Mouse (Mus musculus) kidney, postnatal 36 days (tissue): ENCODE measurements around the gene Laptm5.

Experiments
- DNase-seq, 2 experiments: peaks; one replicate each; pipeline ENCODE4 v3.0.0; 2021 to 2022; ENCODE audit warnings: mixed read lengths in 2 of 2

Gene Laptm5

GRCm38 (mm10) chr4:130913077-130913476 is at the start of gene Laptm5:
TSS of gene Laptm5 (plus strand) at chr4:130913125.
- DNase-seq: peak; percentile 8 to 25

DNA sequence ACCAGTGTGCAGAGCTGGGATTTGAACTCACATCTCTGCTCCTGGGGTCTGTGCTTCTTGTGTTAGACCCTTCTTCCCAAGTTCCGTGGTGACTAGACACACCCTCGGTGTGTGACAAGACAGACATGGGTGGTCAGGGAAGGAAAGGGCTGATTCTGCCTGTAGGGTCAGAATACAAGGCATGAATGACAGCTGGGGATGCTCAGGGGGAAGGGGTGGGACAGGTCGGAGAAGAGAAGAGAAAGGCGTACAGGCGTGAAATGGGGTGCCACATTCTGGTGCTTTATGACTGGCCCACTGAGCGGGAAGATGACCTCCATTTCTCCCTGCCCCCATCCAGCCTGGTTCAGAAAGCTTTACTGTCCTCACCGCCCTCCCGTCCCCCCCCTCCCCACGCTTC is 47.5 kb upstream of the Laptm5 start:
- DNase-seq: no peak

- DNase-seq: no peak
Observed at GRCm38 (mm10) chr4:130865901-130866371, 47.0 kb upstream of the Laptm5 start.

- DNase-seq: no peak
Observed at GRCm38 (mm10) chr4:130867940-130868339, 45.0 kb upstream of the Laptm5 start.

GRCm38 (mm10) chr4:130868803-130869202 is 44.1 kb upstream of the Laptm5 start:
- DNase-seq: no peak

DNA sequence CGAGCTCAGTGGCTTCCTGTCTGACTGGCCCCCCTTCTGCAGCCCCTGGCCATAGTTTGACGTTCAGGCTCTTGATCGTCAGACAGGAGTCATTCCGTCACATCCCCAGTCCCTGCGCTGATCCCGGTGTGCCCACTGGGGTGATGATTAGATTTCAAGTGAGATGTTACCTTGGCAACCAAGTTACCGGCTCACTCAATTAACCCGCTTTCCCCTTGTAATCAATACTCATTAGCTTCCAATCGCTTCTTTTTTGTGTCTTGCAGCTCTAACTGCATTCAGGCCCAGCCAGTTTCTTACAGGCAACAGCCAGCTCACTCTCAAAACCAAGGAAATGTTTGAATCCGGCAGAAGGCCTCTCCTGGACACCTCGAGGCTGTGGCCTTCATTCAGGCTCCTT is 40.5 kb upstream of the Laptm5 start:
- DNase-seq: no peak

GRCm38 (mm10) chr4:130873440-130873839 is 39.5 kb upstream of the Laptm5 start:
- peak in 1 of 2 experiments; percentile 16 for DNase-seq

GRCm38 (mm10) chr4:130874601-130875000 is 38.3 kb upstream of the Laptm5 start:
- peak; percentile 76 to 89 for DNase-seq

- no peak for DNase-seq
Observed at GRCm38 (mm10) chr4:130876016-130876726, 36.8 kb upstream of the Laptm5 start.

DNA sequence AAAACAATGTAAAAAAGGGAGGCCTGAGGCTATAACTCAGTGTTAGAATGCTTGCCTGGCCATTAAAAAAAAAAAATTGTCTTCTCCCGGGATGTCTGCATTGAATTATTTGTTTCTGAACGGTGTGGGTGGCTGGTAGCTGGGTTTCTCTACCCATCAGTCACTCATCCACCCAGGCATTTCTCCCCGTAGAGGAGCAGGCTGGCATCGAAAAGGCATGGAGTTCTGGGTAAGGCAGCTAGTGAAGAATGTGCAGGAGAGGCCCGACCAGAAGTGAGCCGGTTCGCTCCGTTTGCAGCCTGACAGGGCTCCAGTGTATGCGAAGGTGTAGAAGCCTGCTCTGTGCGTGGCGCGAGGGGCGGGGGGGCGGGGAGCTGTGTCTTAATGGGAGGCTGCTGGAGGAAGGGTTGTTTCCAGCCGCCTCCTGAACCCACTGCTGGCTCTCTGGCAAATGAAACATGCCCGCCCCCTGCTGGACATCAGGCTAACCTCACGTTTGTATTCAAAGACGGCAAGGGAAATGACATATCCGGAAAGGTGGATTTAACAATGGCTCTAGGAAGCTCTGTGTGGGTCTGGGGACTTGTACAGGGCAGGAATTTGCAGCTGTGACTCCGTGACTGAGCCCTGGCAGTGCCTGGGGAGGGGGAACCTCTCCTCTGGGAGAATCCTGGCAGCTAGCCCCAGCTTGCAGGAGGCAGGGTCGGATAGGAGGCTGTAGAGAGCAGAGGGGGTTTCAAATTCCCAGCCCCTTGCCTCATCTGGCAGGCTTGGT is 34.5 kb upstream of the Laptm5 start:
- peak; percentile 87 to 96 for DNase-seq

DNA sequence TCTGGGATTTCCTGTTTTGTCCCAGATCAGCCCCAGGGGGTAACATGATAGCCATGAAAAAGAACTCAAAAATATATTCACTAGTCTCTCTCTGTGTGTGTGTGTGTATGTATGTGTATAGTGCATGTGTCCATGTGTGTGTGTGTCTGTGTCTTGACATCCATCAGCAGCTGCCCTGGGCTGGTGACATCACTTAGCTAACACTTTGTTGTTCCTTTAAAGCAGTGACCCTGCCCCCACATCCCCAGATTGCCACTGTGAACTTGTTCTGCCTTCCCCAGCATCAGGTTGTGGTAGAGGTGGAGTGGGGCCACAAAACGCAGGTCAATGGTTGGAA is 33.9 kb upstream of the Laptm5 start:
- DNase-seq: no peak

DNA sequence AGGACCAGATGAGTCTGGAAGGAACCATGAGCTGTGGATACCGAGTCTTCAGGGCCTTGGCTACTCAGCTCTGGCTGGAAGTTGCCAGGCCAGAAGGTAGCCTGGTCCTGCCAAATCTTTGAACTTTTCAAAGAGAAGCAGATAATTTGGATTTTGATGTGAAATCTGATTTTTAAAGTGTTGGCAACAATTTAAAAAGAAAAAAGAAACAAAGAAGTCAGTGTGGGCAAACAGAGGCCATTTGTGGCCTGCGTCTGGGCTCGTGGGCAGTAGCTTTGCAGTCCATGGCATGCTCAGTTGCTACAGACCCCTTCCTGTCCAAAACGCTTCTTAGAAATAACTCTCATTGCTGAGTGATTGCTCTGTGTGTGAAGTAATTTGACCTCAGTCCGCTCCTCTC is 31.6 kb upstream of the Laptm5 start:
- DNase-seq: no peak

DNA sequence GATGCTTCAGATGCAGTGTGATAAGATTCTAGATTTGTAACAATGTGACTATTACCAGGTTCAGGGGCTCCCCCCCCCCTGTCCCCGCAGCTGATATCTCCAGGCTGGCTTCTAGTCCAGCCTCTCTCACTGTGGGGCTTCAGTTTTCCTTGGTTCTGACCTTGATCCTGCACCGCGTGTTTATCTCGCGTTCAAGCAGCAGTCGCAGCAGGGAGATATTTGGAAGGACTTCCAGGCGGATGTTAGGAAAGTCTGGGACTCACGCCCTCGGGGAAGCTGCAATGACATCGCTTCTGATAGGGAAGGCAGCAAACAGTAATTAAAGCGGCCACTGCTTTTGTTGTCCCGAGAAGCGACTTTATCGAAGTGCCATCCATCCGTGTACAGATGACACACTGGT is 30.2 kb upstream of the Laptm5 start:
- DNase-seq: no peak

DNA sequence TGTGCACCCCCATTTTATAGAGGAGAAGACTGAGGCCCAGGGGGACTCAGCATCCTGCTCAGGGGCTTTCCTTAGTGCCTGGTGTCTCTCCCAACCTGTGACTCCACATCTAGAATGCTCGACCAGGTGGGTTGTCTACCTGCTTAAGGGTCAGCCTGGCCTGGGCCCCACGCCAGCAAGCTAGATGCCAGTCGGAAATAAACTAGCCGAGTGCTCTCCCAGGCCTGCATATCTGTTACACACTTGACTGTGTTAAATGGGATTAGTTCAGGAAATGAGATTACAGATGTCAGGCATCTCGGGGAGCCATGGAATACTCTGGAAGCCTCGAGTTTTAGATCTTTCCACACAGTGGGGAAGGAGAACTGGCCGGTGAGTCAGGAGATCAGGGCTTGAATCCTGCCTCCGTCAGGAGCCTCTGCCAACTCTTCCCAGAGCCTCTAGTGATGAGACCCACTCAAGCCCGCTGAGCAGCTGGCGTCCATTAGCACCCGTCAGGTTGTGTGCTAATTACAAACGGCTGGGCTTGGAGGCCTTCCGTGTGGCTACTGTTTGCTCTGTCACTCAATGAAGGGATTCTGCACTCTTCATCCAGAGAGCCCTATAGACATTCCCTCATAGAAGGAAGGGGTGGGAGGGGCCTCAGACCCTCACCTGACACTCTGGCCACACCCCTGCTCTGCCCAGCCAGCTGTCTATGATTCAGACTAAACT is 28.9 kb upstream of the Laptm5 start:
- no peak for DNase-seq

DNA sequence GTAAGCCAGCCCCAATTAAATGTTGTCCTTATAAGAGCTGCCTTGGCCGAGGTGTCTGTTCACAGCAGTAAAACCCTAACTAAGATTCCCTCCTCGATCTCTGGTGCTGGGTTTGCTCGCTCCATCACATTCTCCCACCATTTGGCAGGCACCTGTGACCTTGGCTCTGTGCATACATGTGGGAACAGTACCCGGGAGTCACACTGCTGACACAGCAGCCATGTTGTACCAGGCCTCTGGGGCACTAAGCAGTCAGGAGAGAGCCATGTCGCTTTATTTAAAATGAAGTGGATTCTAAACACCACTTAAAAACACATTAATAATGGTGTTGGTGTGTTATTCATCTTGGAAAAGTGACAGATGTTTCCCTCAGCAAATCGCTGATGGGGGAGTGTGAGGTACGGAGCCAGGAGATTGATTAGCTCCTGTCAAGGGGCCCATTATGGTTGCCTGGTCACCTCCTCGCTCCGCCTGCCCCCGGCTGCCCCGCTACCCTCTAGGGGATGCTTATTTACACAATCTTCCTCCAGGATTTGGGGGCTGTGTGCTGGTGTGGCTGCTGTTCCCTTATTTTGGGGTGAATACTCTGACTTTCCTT is 25.7 kb upstream of the Laptm5 start:
- no peak for DNase-seq

- peak; percentile 29 to 39 for DNase-seq
Observed at GRCm38 (mm10) chr4:130889777-130890510, 23.0 kb upstream of the Laptm5 start.

DNA sequence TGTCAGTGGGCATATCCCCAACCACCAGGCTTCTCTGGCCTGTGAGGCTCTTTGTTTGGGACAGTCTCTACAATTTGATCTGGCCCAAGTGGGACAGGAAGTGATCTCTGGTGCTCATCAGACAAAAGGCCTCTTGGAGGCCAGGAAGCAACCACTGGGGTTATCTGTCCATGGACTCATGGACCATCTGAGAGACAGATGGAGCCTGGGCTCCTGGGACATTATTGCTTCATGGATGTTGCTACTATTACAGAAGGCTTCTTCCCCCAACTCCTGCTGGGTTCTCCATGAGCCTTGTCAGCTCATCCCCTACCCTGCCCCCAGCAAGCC is 22.4 kb upstream of the Laptm5 start:
- peak in 1 of 2 experiments; percentile 32 for DNase-seq

DNA sequence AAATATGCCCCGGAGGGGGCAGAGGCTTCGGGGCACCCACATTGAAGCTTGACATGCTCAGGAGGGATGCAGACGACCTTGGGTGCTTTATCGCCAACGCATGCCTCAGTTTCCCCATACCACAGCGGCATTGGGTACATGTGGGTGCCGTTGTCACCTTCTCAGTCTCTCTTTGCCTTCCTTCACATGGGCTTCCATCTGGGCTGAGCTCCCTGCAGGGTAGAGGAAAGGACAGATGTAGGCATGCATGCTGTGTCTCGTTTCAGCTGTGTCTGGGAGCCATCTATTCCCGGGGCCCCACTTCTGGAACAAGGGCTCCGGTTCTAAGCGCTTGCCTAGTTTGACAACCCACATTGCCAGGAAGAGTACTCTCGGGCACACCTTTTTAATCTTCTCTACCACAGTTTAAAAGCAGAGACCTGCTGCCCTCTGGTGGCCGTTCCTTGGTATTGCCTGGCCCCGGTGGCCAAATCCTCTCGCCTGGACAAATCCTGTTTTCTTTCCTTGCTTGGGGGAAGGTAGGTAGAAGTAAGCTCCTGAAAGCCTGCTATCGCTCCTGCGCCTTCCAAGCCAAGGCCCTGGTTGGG is 20.8 kb upstream of the Laptm5 start:
- DNase-seq: peak; percentile 48 to 84

DNA sequence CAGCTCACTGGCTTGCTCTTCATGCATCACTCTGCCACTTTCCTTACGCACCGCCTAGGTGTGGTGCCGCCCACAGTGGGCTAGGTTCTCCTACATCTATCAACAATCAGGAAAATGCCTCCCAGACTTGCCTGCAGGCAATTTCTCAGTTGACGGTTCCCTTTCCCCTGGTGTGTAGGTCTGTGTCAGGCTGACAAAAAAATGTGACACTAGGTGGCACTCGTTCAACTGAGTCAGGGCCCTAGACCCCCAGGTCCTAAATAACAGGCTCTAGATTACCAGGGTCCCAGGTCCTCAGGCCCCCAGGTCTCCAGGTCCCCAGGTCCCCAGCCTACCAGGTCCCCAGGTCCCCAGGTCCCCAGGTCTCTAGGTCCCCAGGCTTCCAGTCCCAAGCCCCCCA is 19.2 kb upstream of the Laptm5 start:
- no peak for DNase-seq

- no peak for DNase-seq
Observed at GRCm38 (mm10) chr4:130895701-130896100, 17.2 kb upstream of the Laptm5 start.

DNA sequence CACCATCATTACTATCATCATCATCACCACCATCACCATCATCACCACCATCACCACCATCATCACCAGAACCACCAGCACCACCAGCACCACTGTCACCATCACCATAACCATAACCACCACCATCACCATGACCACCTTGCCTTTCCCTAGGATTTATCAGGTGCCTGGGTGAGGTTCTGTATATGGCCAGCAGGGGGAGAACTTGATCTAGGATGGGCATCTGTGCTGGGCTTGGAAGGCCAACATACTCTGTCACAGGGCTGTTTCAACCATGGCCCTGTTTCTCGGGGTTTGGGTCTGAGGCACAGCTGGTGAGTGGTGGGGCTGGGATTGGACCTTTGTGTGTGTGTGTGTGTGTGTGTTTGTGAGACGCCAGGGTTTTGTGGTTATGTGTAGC is 16.6 kb upstream of the Laptm5 start:
- peak in 1 of 2 experiments; percentile 62 for DNase-seq

GRCm38 (mm10) chr4:130899383-130899781 is 13.5 kb upstream of the Laptm5 start:
- no peak for DNase-seq
